Mouse (Mus musculus) inflammation-experienced regulatory T-cells, adult 6 months (primary cell): ENCODE measurements around the gene Rsph9. TPM values are rescaled to one million over a fixed set of nuclear protein-coding genes. Genes with fewer than 3 reads are reported as not detected.

Experiments used
- ATAC-seq: one replicate; pipeline ENCODE4 v1.8.0; 2017
- polyA plus RNA-seq, 3 experiments: library from polyadenylated mRNA; unstranded; fragments of 100-300 nt; shearing (Covaris generic); gene quantifications; one replicate each; pipeline ENCODE4 v1.2.1; 2017

The Rsph9 gene
- polyA plus RNA-seq, 3 experiments from 2014 or later = 0.94 to 2.3 (median 1.3) TPM

GRCm38 (mm10) chr17:46138563-46139236 lies 5.3 kb downstream of the Rsph9 start:
- ATAC-seq = no peak

GRCm38 (mm10) chr17:46132862-46133261 lies 11.2 kb downstream of the Rsph9 start:
- ATAC-seq = no peak

GRCm38 (mm10) chr17:46132058-46132718 lies 11.8 kb downstream of the Rsph9 start:
- no peak for ATAC-seq

- no peak for ATAC-seq
Observed at GRCm38 (mm10) chr17:46129741-46130498, 14.1 kb downstream of the Rsph9 start.

- ATAC-seq = no peak
Observed at GRCm38 (mm10) chr17:46127814-46128493, 16.1 kb downstream of the Rsph9 start.

- no peak for ATAC-seq
Observed at GRCm38 (mm10) chr17:46126608-46127007, 17.4 kb downstream of the Rsph9 start.

- ATAC-seq = no peak
Observed at GRCm38 (mm10) chr17:46123953-46124700, 19.9 kb downstream of the Rsph9 start.

- ATAC-seq = no peak
Observed at GRCm38 (mm10) chr17:46123285-46123684, 20.7 kb downstream of the Rsph9 start.

GRCm38 (mm10) chr17:46122791-46123190 lies 21.2 kb downstream of the Rsph9 start:
- ATAC-seq = no peak

GRCm38 (mm10) chr17:46119641-46120040 lies 24.4 kb downstream of the Rsph9 start:
- ATAC-seq = no peak

GRCm38 (mm10) chr17:46118423-46118850 lies 25.6 kb downstream of the Rsph9 start:
- no peak for ATAC-seq

GRCm38 (mm10) chr17:46117623-46118422 lies 26.2 kb downstream of the Rsph9 start:
- ATAC-seq = no peak

- no peak for ATAC-seq
Observed at GRCm38 (mm10) chr17:46116881-46117280, 27.1 kb downstream of the Rsph9 start.

- no peak for ATAC-seq
Observed at GRCm38 (mm10) chr17:46116138-46116537, 27.9 kb downstream of the Rsph9 start.

GRCm38 (mm10) chr17:46115489-46115888 lies 28.5 kb downstream of the Rsph9 start:
- no peak for ATAC-seq

GRCm38 (mm10) chr17:46110402-46111289 lies 33.4 kb downstream of the Rsph9 start, which contains the start of gene Mrps18a:
Gene Mrps18a, plus strand, starts transcription at chr17:46110986.
- ATAC-seq = peak; percentile 100

- no peak for ATAC-seq
Observed at GRCm38 (mm10) chr17:46108286-46108685, 35.7 kb downstream of the Rsph9 start.

GRCm38 (mm10) chr17:46104487-46104886 lies 39.5 kb downstream of the Rsph9 start:
- no peak for ATAC-seq

- no peak for ATAC-seq
Observed at GRCm38 (mm10) chr17:46102608-46103159, 41.3 kb downstream of the Rsph9 start.

GRCm38 (mm10) chr17:46101906-46102305 lies 42.1 kb downstream of the Rsph9 start:
- no peak for ATAC-seq
